Mouse (Mus musculus): ENCODE measurements at regions not wholly inside any gene's neighbourhood (a gene's known extent, or its start where the extent isn't known, plus 50 kb on each side); places are given as distances from the start of the nearest gene placed in this dataset.

DNA sequence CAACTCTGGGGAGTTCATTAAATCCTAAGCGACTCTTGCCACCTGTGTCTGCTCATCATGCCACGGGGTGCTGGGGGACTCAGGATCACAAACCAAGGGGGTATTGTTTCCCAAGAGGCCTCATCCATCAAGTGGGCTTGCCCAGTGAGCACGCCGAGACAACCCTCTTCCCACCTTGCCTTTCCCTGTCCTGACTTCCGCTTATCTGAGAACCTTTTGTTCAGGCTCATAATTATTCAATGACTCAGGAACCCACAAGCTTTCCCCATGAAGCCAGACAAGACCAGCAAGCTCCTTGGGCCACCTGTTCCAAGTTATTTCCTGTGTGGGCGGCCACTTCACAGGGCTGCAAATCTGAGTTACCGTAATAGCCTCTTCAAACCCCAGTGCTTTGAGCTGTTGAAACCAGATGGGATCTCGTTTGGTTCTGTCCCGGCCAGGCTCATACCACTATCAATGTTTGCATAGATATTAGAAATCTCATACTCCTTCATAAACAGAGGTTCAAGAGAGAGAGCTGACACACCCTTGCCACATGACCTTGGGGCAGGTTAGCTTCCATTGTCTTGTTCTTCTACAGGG, 78.0 kb upstream of the Runx1 start:
- DNase-seq = no peak

DNA sequence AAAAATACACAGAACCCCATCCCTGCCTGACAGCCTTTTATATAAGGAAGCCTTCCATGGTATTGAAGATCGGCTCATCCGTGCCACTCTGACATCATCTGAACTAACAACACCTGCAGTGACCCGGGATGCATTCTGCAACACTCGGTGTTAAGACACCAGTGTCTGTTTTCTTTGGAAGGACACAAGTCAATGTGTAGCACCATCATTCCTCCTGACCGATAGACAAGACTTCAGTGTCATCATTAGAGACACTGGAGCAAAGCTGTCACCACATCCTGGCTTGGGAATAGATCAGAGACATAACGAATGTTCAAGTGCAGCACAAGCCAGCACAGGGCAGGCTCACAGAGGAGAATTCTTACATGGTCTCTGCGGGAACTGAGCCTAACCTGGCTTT, 77.5 kb upstream of the Runx1 start:
- no peak for DNase-seq

DNA sequence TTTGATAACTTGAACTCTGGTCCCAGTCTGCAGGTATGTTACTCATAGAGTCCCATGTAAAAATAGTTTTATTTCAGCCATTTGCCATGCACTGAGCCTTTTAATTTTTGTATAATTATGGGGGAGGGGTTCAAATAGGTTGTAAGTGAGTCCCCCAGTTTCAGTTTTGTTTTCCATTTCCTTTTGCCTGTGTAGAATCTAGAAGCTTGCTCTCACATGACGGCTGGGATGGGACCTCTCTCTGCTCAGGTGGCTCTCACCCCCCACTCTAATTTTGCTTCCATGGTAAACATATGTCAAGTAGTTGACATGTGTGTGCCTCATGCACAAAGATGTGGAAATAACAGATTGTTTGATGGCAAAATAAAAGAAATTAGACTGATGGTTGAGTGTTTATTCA, 73.8 kb upstream of the Runx1 start:
- DNase-seq = no peak

DNA sequence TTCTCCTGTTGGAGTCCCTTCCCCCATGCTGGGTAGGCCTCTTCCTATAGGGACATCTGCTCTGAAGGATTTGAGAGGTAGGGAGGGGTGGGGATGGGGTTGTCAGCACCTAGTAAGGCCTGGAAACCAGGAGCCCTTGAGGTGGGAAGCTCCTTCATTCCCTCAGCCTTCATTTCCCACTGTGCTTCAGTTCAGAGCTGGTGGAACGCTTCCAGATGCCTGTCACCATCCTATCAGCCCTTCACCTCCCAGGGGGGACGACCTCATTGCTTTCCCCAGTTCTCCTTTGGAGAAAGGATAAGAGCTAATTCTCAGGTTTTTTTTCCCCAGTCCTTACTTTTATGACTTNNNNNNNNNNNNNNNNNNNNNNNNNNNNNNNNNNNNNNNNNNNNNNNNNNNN, 65.8 kb upstream of the Runx1 start:
- DNase-seq = peak; percentile 58

DNA sequence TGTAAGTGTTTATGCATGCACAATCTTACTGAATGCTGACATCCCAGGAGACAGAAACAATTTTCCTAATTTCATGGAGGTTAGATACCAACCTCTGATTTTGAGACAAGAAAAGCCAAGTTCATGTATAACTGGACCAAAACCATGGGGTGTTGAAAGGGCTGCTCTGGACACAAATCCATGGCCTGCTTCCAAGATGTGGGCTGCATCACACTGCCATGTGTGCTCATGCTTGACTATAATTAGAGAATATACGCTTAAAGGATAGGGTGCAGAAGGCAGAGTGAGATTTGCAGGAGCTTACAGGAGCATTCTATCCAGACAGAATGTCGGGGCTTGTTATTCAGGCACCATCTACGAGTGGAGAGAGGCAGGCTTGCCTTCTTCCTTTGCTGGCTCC, 64.8 kb upstream of the Runx1 start:
- DNase-seq = no peak

DNA sequence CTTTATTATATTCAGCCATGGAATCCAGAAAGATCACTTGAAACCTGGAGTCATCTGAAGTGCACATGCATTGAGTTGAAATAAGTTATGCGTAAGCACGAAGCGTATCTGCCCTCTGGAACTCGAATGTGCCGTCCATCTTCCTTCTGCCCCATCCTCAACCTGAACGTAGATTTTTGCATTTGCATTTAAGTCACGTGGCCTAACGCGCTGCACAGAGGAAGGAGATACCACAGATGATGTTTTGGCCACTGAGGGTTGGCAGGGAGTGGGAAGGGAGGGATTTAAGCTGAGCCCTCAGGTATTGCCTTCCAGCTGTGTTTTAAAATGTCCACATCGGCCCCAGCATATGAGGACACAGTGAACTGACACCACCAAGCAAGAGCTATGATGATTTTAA, 63.6 kb upstream of the Runx1 start:
- DNase-seq = no peak

DNA sequence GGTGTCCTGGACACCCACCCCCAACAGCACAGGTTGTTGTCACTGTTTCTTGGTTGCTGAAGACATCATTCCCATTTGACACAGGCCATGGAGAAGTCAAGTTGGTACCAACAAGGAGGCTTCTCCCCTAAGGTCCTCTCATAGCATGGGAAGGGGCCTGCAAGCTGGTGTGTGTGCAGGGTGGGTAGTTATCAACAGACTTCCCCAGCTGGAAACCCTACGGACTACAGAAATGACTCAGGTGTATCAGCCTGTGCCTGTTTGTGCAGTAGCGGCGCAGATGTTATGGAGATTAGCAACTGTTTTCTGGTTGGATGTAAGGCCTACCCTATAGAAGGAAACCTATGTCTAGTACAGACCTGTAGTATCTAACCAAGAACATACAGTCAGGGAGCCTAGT, 60.3 kb upstream of the Runx1 start:
- DNase-seq = no peak

DNA sequence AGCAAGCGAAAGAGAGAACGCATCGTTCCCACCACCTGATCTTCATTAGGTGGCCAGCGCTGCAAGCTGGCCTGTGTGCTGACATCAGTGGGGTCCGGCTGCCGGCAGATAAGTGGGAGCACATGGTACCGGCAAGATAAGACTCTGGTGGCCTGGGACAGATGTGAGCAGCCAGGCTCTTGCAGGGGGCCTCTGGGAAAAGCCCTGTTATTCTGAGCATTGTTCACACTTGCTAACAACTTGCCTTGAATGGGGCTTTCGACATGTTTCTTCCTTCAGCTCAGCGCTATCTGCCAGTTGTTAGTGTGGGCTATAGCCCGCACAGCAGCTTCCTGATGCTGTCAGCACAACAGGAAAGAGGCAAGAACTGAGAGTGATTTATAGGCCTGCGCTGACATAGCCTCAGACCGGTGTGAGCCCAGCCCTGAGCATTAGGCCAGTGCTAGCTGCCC, 57.9 kb upstream of the Runx1 start:
- DNase-seq = peak; percentile 41

DNA sequence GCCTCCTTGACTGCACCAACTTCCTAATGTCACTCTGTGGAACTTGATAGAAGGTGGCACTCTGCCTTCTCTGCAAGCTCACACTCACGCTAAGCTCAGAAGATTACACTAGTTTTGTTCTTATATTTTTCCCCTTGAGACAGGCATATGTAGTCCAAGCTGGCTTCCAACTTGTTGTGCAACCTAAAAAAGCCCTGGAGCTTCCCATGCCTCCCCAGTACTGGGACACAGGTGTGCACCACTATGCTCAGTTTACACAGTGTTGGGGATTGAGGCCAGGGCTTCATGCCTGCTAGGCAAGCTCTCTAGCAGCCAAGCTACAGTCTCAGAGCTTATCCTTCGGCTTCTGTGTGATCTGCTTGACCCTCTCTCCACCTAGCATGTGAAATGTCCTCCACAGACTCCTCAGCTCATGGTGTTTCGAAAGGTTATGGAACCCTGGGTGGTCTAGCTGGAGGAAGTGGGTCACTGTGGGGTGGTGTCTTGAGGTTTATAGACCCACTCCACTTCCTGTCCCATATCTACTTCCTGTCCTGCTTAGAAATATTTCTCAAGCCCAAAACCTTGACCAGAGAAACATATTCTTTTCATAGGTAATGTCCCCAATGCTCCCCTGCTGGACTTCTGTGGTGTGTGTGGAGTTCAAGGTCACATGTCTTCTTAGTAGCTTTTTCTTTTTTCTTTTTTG, 54.6 kb upstream of the Runx1 start:
- no peak for DNase-seq

DNA sequence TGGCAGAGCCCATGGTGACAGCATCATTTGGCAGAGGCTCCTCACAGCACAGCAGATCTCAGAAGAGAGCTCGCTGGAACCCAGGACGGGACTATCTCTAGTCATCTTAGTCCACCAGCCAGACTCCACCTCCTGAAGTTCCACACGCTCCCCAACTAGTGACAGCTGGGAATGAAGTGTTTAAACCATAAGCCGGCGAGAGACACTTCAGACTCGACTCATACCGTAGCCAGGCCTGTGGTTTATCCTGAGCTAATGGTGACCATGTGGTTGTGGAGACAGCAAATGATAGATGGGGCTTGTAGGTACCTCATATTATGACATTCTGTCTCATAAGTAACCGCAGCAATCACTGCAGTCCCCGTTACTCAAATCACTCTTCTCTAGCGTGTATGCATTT, 52.1 kb upstream of the Runx1 start:
- DNase-seq = no peak

Small RNA genes in the stretch of these regions (microRNA-seq; reads per million reads assigned to microRNA genes)
- gene Gm28003 = 0 reads per million in 2 experiments
- 0 to 0.20 reads per million in 2 experiments for gene Mir802

Measured in heart, postnatal 4 days (tissue).